Mouse (Mus musculus): Measurements from ENCODE around the gene B3gnt4. TPM values are rescaled to one million over a fixed set of nuclear protein-coding genes. Genes with fewer than 3 reads are reported as not detected.
"Not testable (repeated sequence)": the region's sequence is repeated elsewhere in the genome, so short reads cannot be mapped to it uniquely, and the experiment has no call there.

B3gnt4 gene
- polyA plus RNA-seq, 1 experiment from 2014 or later, result 1.4 TPM

- Histone ChIP-seq H3K9me3 (ENCODE audit: control insufficient read depth, low read length) (no peaks in the 10 kb centered on the region), H3K4me1 (ENCODE audit: control insufficient read depth, insufficient read depth, low read length) (no peaks in the 10 kb centered on the region), H3K4me3 (ENCODE audit: low read depth, low read length) (no peak overlapping the region), H3K9ac (ENCODE audit: low read length) (no peak overlapping the region), H3K36me3 (ENCODE audit: control insufficient read depth, insufficient read depth, low read length) (no peaks in the 10 kb centered on the region), H3K27ac (ENCODE audit: low read depth, low read length) (no peak overlapping the region), H3K27me3 (ENCODE audit: control insufficient read depth, insufficient read depth, low read length) (no peaks in the 10 kb centered on the region), H3K4me2 (ENCODE audit: low read depth) (no peak overlapping the region)
- WGBS, result 43% methylated on average over 4 of the region's 4 CpGs
- ATAC-seq (ENCODE audit: insufficient read depth, low FRiP score, low TSS enrichment) (no peak), DNase-seq (ENCODE audit: low spot score) (no peak)
These were observed 10.5 kb upstream of the B3gnt4 start for GRCm38 (mm10) chr5:123499717-123500116.

GRCm38 (mm10) chr5:123501973-123502372, 8.3 kb upstream of the B3gnt4 start:
- Histone ChIP-seq H3K4me2 (ENCODE audit: low read depth) (no peak overlapping the region), H3K36me3 (ENCODE audit: control insufficient read depth, insufficient read depth, low read length) (no peaks in the 10 kb centered on the region), H3K27ac (ENCODE audit: low read depth, low read length) (no peak overlapping the region), H3K27me3 (ENCODE audit: control insufficient read depth, insufficient read depth, low read length) (no peaks in the 10 kb centered on the region), H3K4me1 (ENCODE audit: control insufficient read depth, insufficient read depth, low read length) (no peaks in the 10 kb centered on the region), H3K9me3 (ENCODE audit: control insufficient read depth, low read length) (no peaks in the 10 kb centered on the region), H3K9ac (ENCODE audit: low read length) (no peak overlapping the region), H3K4me3 (ENCODE audit: low read depth, low read length) (no peak overlapping the region)
- 90% methylated on average over 4 of the region's 4 CpGs for WGBS
- DNase-seq (ENCODE audit: low spot score) (no peak), ATAC-seq (ENCODE audit: insufficient read depth, low FRiP score, low TSS enrichment) (no peak)

DNA sequence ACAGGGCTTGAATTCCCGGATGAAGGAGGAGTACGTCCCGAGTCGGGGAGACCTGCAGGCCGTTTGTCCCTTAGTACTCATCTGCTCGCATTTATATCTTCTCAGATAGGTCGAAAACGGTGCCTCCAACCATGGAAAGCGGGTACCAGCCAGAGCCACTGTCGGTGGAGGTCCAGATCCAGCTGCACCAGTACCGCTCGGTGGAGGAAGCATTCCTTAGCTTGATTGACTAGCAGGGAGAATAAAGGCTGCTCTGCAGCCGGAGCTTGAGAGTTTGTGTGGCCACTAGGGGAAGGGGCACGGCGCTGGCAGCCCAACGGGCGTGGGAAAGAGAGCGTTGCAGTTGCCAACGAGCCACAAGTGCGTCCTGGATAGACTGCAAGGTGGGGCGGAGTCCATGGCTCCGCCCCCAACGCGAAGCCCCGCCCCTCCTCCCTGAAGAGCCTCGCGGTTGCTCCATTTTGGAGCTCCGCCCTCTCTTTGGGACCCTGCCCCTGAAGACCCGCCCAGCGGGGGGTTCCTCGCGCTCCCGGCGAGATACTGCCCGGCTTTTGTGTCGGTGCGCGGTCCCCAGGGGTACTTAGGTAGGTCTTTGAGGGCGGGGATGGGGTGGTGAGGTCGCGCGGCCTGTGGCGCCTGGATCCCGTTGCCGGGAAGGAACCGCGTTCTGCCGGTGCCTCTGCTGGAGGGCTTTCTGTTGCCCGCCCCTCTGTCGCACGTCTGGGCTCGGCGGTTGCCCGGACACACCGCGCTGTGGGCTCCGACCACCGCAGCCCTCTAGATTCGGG, 2.1 kb upstream of the B3gnt4 start:
- no peak overlapping the region for H3K27ac ChIP-seq (ENCODE audit: low read depth, low read length)
- under 1% methylated on average over 56 of the region's 59 CpGs for WGBS
- ATAC-seq (ENCODE audit: insufficient read depth, low FRiP score, low TSS enrichment), result peak; percentile 88

DNA sequence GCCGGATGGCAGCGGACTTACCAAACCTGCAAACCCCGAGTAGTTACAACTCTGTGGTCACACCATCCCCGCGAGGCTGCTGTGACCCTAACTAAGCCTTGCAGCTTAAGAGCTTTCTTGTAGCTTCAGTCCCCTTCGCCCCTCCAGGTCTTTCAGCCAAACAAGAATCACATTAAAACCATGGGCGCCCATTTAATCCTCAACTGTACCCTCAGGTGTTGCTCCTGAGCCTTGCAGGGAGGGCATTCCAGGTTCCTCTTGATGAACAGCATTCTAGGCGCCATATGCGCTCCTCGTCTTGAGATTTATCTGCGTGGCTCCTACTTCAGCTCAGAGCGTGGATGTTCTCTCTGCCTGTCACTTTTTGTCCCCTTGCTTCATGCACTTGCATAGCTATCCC, 1.3 kb upstream of the B3gnt4 start:
- Histone ChIP-seq H3K27ac (ENCODE audit: low read depth, low read length) (no peak overlapping the region), H3K4me3 (ENCODE audit: low read depth, low read length) (peak overlapping the region; percentile 56), H3K36me3 (ENCODE audit: control insufficient read depth, insufficient read depth, low read length) (peaks cover 7% of the 10 kb centered on the region; the same call in 1 of the 2 replicates), H3K4me1 (ENCODE audit: control insufficient read depth, insufficient read depth, low read length) (no peaks in the 10 kb centered on the region), H3K4me2 (ENCODE audit: low read depth) (peak overlapping the region; percentile 77), H3K27me3 (ENCODE audit: control insufficient read depth, insufficient read depth, low read length) (0 out of 2 replicates have a peak, but pooled peaks cover 2% of the 10 kb centered on the region), H3K9ac (ENCODE audit: low read length) (peak overlapping the region; percentile 55), H3K9me3 (ENCODE audit: control insufficient read depth, low read length) (no peaks in the 10 kb centered on the region)
- peak; percentile 35 for DNase-seq (ENCODE audit: low spot score)
- no peak for ATAC-seq (ENCODE audit: insufficient read depth, low FRiP score, low TSS enrichment)
- 8% methylated on average over 12 of the region's 12 CpGs for WGBS

More for the DNA sequence above, 2.1 kb upstream of the B3gnt4 start:
- no peaks in the 10 kb centered on the region for H3K4me1 ChIP-seq (ENCODE audit: control insufficient read depth, insufficient read depth, low read length)
- H3K4me2 ChIP-seq (ENCODE audit: low read depth), result peak overlapping the region; percentile 77
- peaks cover 7% of the 10 kb centered on the region; the same call in 1 of the 2 replicates for H3K36me3 ChIP-seq (ENCODE audit: control insufficient read depth, insufficient read depth, low read length)
- H3K4me3 ChIP-seq (ENCODE audit: low read depth, low read length), result peak overlapping the region; percentile 56
- peak overlapping the region; percentile 55 for H3K9ac ChIP-seq (ENCODE audit: low read length)
- DNase-seq (ENCODE audit: low spot score), result peak; percentile 96
- H3K9me3 ChIP-seq (ENCODE audit: control insufficient read depth, low read length), result no peaks in the 10 kb centered on the region
- 0 out of 2 replicates have a peak, but pooled peaks cover 2% of the 10 kb centered on the region for H3K27me3 ChIP-seq (ENCODE audit: control insufficient read depth, insufficient read depth, low read length)

DNA sequence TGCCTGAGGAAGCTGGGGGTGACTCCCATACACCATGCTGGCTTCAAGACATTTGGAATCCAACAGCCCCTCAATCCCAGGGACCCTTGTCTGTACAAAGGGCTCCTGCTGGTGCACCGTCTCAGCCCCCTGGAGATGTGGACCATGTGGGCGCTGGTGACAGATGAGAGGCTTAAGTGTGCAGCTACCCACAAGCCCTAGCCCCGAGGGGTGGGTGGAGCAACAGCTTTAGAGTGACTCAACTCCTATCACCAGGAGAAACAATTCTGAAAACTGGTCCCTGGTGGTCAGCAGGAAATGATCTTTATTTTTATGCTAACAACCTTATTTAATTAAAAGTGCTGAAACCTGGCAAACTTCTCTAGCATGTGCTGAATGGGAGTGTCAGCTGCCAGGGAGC, 1.2 kb downstream of the B3gnt4 start:
- H3K9ac ChIP-seq (ENCODE audit: low read length); H3K4me2 ChIP-seq (ENCODE audit: low read depth); H3K4me1 ChIP-seq (ENCODE audit: control insufficient read depth, insufficient read depth, low read length); ATAC-seq (ENCODE audit: insufficient read depth, low FRiP score, low TSS enrichment); H3K9me3 ChIP-seq (ENCODE audit: control insufficient read depth, low read length); DNase-seq (ENCODE audit: low spot score); H3K4me3 ChIP-seq (ENCODE audit: low read depth, low read length); H3K27ac ChIP-seq (ENCODE audit: low read depth, low read length); H3K27me3 ChIP-seq (ENCODE audit: control insufficient read depth, insufficient read depth, low read length); H3K36me3 ChIP-seq (ENCODE audit: control insufficient read depth, insufficient read depth, low read length): not testable (repeated sequence)
- 88% methylated on average over 3 of the region's 3 CpGs for WGBS

DNA sequence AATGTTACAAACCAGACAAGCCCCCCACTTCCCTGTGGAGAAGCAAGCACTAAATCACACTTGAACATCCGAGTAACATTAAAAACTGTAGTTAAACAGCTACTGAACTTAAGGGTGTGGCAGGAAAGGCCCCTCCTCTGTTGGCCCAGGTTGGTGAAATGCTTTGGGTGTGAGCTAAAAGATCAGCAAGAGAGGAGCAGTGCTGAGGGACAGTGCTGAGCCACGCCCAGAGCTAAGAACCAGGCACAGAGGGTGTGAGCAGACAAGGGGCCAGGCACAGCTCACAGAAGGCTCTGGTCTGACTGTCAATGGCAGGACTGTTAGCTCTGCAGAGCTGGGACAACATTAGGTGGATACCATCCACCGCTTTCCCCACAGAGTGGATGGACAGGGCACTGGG, 1.8 kb downstream of the B3gnt4 start:
- Histone ChIP-seq H3K9ac (ENCODE audit: low read length) (no peak overlapping the region), H3K9me3 (ENCODE audit: control insufficient read depth, low read length) (no peaks in the 10 kb centered on the region), H3K4me1 (ENCODE audit: control insufficient read depth, insufficient read depth, low read length) (no peaks in the 10 kb centered on the region), H3K4me3 (ENCODE audit: low read depth, low read length) (no peak overlapping the region), H3K27ac (ENCODE audit: low read depth, low read length) (no peak overlapping the region), H3K36me3 (ENCODE audit: control insufficient read depth, insufficient read depth, low read length) (peaks cover 10% of the 10 kb centered on the region), H3K4me2 (ENCODE audit: low read depth) (no peak overlapping the region), H3K27me3 (ENCODE audit: control insufficient read depth, insufficient read depth, low read length) (0 out of 2 replicates have a peak, but pooled peaks cover 2% of the 10 kb centered on the region)
- no peak for ATAC-seq (ENCODE audit: insufficient read depth, low FRiP score, low TSS enrichment)
- WGBS, result 79% methylated on average over 3 of the region's 3 CpGs
- no peak for DNase-seq (ENCODE audit: low spot score)

DNA sequence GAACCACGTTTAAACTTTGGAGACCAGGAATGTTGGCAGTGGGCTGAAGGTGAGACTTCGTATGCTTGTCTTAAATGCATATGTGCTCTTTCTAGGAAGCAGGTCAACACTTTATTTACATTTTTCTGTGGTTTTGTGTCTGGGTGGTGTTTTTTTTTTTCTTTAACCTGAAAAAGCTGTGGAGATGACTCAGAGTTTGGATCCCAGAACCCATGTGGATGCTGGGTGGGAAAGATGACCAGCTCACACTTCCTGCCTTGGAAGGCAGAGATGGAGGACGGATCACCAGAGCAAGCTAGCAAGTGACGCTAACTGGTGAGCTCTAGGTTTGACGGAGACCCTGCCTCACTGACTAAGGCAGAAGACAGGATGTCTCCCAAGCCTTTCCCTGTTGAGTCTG, 4.6 kb downstream of the B3gnt4 start:
- H3K27ac ChIP-seq (ENCODE audit: low read depth, low read length), result no peak overlapping the region
- no peaks in the 10 kb centered on the region for H3K27me3 ChIP-seq (ENCODE audit: control insufficient read depth, insufficient read depth, low read length)
- ATAC-seq (ENCODE audit: insufficient read depth, low FRiP score, low TSS enrichment), result no peak
- no peaks in the 10 kb centered on the region for H3K4me1 ChIP-seq (ENCODE audit: control insufficient read depth, insufficient read depth, low read length)
- 88% methylated on average over 5 of the region's 5 CpGs for WGBS
- no peak for DNase-seq (ENCODE audit: low spot score)
- H3K9me3 ChIP-seq (ENCODE audit: control insufficient read depth, low read length), result no peaks in the 10 kb centered on the region
- no peak overlapping the region for H3K4me2 ChIP-seq (ENCODE audit: low read depth)
- H3K4me3 ChIP-seq (ENCODE audit: low read depth, low read length), result no peak overlapping the region
- peaks cover 10% of the 10 kb centered on the region for H3K36me3 ChIP-seq (ENCODE audit: control insufficient read depth, insufficient read depth, low read length)
- no peak overlapping the region for H3K9ac ChIP-seq (ENCODE audit: low read length)

GRCm38 (mm10) chr5:123520666-123521065, 10.4 kb downstream of the B3gnt4 start:
- peaks cover 5% of the 10 kb centered on the region; the same call in 1 of the 2 replicates for H3K4me1 ChIP-seq (ENCODE audit: control insufficient read depth, insufficient read depth, low read length)
- 89% methylated on average over 9 of the region's 9 CpGs for WGBS
- ATAC-seq (ENCODE audit: insufficient read depth, low FRiP score, low TSS enrichment) (no peak), DNase-seq (ENCODE audit: low spot score) (no peak)
- no peaks in the 10 kb centered on the region for H3K27me3 ChIP-seq (ENCODE audit: control insufficient read depth, insufficient read depth, low read length)
- H3K36me3 ChIP-seq (ENCODE audit: control insufficient read depth, insufficient read depth, low read length), result no peaks in the 10 kb centered on the region; the same call in none of the 2 replicates
- no peaks in the 10 kb centered on the region for H3K9me3 ChIP-seq (ENCODE audit: control insufficient read depth, low read length)
- no peak overlapping the region for H3K4me3 ChIP-seq (ENCODE audit: low read depth, low read length)
- no peak overlapping the region for H3K27ac ChIP-seq (ENCODE audit: low read depth, low read length)
- no peak overlapping the region for H3K9ac ChIP-seq (ENCODE audit: low read length)
- H3K4me2 ChIP-seq (ENCODE audit: low read depth), result no peak overlapping the region

DNA sequence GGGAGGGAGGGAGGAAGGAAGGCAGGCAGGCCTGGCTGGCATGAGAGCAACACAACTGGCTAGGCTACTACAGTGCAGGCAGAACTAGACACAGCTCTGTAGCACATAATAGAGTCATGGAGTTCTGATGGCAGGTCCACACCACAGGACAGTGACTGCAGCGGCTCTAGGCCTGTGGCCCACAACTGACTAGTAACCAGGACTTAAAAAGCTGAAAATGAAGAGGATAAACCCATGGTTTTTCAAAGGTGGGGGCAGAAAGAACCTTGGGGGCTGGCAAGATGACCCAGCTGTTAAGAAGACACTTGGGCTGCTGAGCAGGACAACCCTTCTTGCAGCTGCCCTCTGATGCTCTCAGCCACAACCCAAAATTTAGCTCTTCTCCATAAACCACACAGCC, 11.4 kb downstream of the B3gnt4 start:
- no peak for DNase-seq (ENCODE audit: low spot score)
- Histone ChIP-seq H3K36me3 (ENCODE audit: control insufficient read depth, insufficient read depth, low read length) (no peaks in the 10 kb centered on the region; the same call in none of the 2 replicates), H3K27me3 (ENCODE audit: control insufficient read depth, insufficient read depth, low read length) (no peaks in the 10 kb centered on the region), H3K27ac (ENCODE audit: low read depth, low read length) (no peak overlapping the region), H3K4me1 (ENCODE audit: control insufficient read depth, insufficient read depth, low read length) (peaks cover 5% of the 10 kb centered on the region; the same call in 1 of the 2 replicates), H3K9me3 (ENCODE audit: control insufficient read depth, low read length) (no peaks in the 10 kb centered on the region), H3K4me3 (ENCODE audit: low read depth, low read length) (no peak overlapping the region), H3K4me2 (ENCODE audit: low read depth) (no peak overlapping the region), H3K9ac (ENCODE audit: low read length) (no peak overlapping the region; the same call in 1 of the 2 replicates)
- ATAC-seq (ENCODE audit: insufficient read depth, low FRiP score, low TSS enrichment), result no peak
- WGBS, result 89% methylated on average over 1 of the region's 1 CpGs

Measured in neural tube, embryonic 11.5 days (tissue).